Mouse (Mus musculus): ENCODE data around the gene Trim8. TPM values are rescaled to one million over a fixed set of nuclear protein-coding genes. Genes with fewer than 3 reads are reported as not detected.

Trim8 gene
- total and polyA plus RNA-seq, 3 experiments: 4.4 to 24.9 (median 12.0) TPM

DNA sequence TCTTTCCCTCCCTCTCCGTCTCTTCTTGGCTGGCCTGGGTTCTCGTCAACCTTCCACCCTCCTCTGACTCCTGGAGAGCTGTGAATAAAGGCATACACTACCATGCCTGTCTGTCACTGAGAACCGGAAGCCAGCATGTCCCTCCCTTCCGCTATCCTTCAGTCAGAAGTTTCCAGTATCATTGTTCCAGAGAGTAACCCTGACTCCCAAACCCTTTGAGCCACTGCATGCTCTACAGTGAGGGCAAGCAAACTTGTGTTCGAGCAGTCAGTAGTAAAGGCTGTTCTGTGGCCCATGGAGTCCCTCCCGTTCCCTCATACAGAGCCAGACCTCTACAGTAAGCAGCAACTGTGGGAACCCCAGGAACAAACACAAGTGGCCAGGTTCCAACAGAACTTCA lies 46.1 kb downstream of the Trim8 start:
- H3K9me3 ChIP-seq (replicated peaks; ENCODE audit: low read length): no peaks in the 10 kb centered on the region
- DNase-seq (ENCODE audit: extremely low read depth): no peak
- in situ Hi-C loops (cut with MboI; ENCODE audit: low pct_ligation_motif_present, low pct_unique_long_range_greater_than_20kb, low sequenced_read_pairs): no loop called here
- no peaks in the 10 kb centered on the region for H3K27me3 ChIP-seq (replicated peaks)
- no peak overlapping the region for H3K27ac ChIP-seq (ENCODE audit: insufficient read depth, low read depth)
- H3K79me2 ChIP-seq (replicated peaks; ENCODE audit: control insufficient read depth, extremely low read depth, insufficient read depth, poor library complexity, severe bottlenecking): no peaks in the 10 kb centered on the region
- dilution Hi-C loops (cut with MboI; ENCODE audit: extremely low pct_ligation_motif_present, extremely low pct_unique_long_range_greater_than_20kb, low sequenced_read_pairs): no loop called here
- H3K4me2 ChIP-seq (ENCODE audit: insufficient read depth, low read depth, poor library complexity, severe bottlenecking): no peak overlapping the region
- H3K4me1 ChIP-seq (ENCODE audit: control insufficient read depth in 1 of 2, insufficient read depth in 2 of 2): no peaks in the 10 kb centered on the region
- no peak for TF ChIP-seq ZC3H11A (IDR thresholded peaks at IDR 0.05; ENCODE audit: low read depth, low read length)
- TF ChIP-seq ZKSCAN1 (IDR thresholded peaks at IDR 0.05; ENCODE audit: borderline replicate concordance, low read depth, low read length): no peak
- TF ChIP-seq HCFC1 (IDR thresholded peaks at IDR 0.05; ENCODE audit: low read depth, low read length): no peak
- TF ChIP-seq E2F4 (IDR thresholded peaks at IDR 0.05; ENCODE audit: insufficient replicate concordance, low read depth, low read length): no peak
- no peak for TF ChIP-seq CHD2 (IDR thresholded peaks at IDR 0.05; ENCODE audit: low read length)
- no peak for TF ChIP-seq EP300 (IDR thresholded peaks at IDR 0.05; ENCODE audit: low read length)
- no peak for TF ChIP-seq MYC (IDR thresholded peaks at IDR 0.05; ENCODE audit: low read depth, low read length)
- TF ChIP-seq BHLHE40 (IDR thresholded peaks at IDR 0.05; ENCODE audit: low read depth, low read length): no peak
- no peak overlapping the region for H3K9ac ChIP-seq (ENCODE audit: insufficient read depth, low read depth)
- peaks cover 14 to 42% of the 10 kb centered on the region in 2 experiments for H3K36me3 ChIP-seq (replicated peaks in 1 of 2; ENCODE audit: control insufficient read depth in 1 of 2, insufficient read depth in 1 of 2, low read length in 1 of 2)
- H3K4me3 ChIP-seq (replicated peaks in 1 of 3; ENCODE audit: low read depth in 2 of 3, low read length in 2 of 3, poor library complexity in 1 of 3): no peak overlapping the region

DNA sequence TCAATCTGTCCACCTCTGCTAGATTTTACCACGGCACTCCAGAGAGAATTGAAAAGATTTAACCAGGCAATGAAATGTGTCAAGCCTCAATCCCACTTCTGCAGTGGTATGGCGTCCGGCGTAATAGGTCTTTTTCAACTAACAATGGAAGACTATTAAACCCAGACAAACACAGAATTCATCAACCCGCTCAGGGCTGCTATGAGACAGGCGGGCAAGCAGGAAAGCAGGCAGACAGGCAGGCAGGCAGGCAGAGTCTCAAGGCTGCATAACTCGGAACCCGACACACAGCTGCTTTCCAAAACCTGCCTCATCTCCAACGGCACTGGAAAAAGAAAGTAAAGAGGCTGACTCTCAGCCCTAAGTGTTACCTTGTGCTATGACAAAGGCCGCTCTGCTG lies 46.6 kb downstream of the Trim8 start:
- Histone ChIP-seq H3K9ac (ENCODE audit: insufficient read depth, low read depth) (no peak overlapping the region), H3K4me3 (replicated peaks in 1 of 3; ENCODE audit: low read depth in 2 of 3, low read length in 2 of 3, poor library complexity in 1 of 3) (no peak overlapping the region), H3K27ac (ENCODE audit: insufficient read depth, low read depth) (no peak overlapping the region), H3K27me3 (replicated peaks) (no peaks in the 10 kb centered on the region), H3K79me2 (replicated peaks; ENCODE audit: control insufficient read depth, extremely low read depth, insufficient read depth, poor library complexity, severe bottlenecking) (no peaks in the 10 kb centered on the region), H3K9me3 (replicated peaks; ENCODE audit: low read length) (no peaks in the 10 kb centered on the region), H3K36me3 (replicated peaks in 1 of 2; ENCODE audit: control insufficient read depth in 1 of 2, insufficient read depth in 1 of 2, low read length in 1 of 2) (peaks cover 13 to 38% of the 10 kb centered on the region in 2 experiments), H3K4me1 (ENCODE audit: control insufficient read depth in 1 of 2, insufficient read depth in 2 of 2) (no peaks in the 10 kb centered on the region), H3K4me2 (ENCODE audit: insufficient read depth, low read depth, poor library complexity, severe bottlenecking) (no peak overlapping the region)
- dilution Hi-C loops (cut with MboI; ENCODE audit: extremely low pct_ligation_motif_present, extremely low pct_unique_long_range_greater_than_20kb, low sequenced_read_pairs): no loop called here
- in situ Hi-C loops (cut with MboI; ENCODE audit: low pct_ligation_motif_present, low pct_unique_long_range_greater_than_20kb, low sequenced_read_pairs): no loop called here
- DNase-seq (ENCODE audit: extremely low read depth): no peak
- no peak for TF ChIP-seq MYC (IDR thresholded peaks at IDR 0.05; ENCODE audit: low read depth, low read length)
- no peak for TF ChIP-seq PAX5 (IDR thresholded peaks at IDR 0.05; ENCODE audit: low read length)
- TF ChIP-seq GABPA (IDR thresholded peaks at IDR 0.05; ENCODE audit: insufficient replicate concordance, low read depth, low read length): no peak
- TF ChIP-seq RCOR1 (conservative IDR thresholded peaks at IDR 0.05; ENCODE audit: low read depth, low read length): no peak
- TF ChIP-seq ETS1 (conservative IDR thresholded peaks at IDR 0.05; ENCODE audit: low read depth, low read length): no peak
- no peak for TF ChIP-seq TBP (conservative IDR thresholded peaks at IDR 0.05; ENCODE audit: low read depth, low read length)
- TF ChIP-seq RAD21 (IDR thresholded peaks at IDR 0.05; ENCODE audit: low read depth, low read length): no peak
- no peak for TF ChIP-seq CTCF (conservative IDR thresholded peaks at IDR 0.05 in 1 of 2, IDR thresholded peaks at IDR 0.05 in 1 of 2; ENCODE audit: low read depth in 2 of 2, low read length in 2 of 2)
- TF ChIP-seq CHD1 (IDR thresholded peaks at IDR 0.05; ENCODE audit: low read depth, low read length): no peak
- no peak for TF ChIP-seq SIN3A (IDR thresholded peaks at IDR 0.05; ENCODE audit: low read length)
- no peak for TF ChIP-seq NELFE (IDR thresholded peaks at IDR 0.05; ENCODE audit: low read depth, low read length)
- TF ChIP-seq ZC3H11A (IDR thresholded peaks at IDR 0.05; ENCODE audit: low read depth, low read length): no peak
- no peak for TF ChIP-seq MAZ (IDR thresholded peaks at IDR 0.05; ENCODE audit: low read depth, low read length)
- TF ChIP-seq ELF1 (IDR thresholded peaks at IDR 0.05; ENCODE audit: low read depth, low read length): no peak
- TF ChIP-seq MAX (IDR thresholded peaks at IDR 0.05; ENCODE audit: low read length): no peak
- no peak for TF ChIP-seq BHLHE40 (IDR thresholded peaks at IDR 0.05; ENCODE audit: low read depth, low read length)
- TF ChIP-seq ZMIZ1 (IDR thresholded peaks at IDR 0.05; ENCODE audit: low read depth, low read length): no peak
- no peak for TF ChIP-seq USF1 (IDR thresholded peaks at IDR 0.05; ENCODE audit: low read depth, low read length)
